Mouse (Mus musculus) small intestine, adult 2 months (tissue): ENCODE results near the gene Kazn.

Experiments used
- CTCF ChIP-seq: fragments of 200-500 bp; IDR thresholded peaks from 2 replicates; pipeline ENCODE4 v1.5.1; 2012; ENCODE audit warnings: low read depth, mild to moderate bottlenecking, control low read depth, inconsistent platforms, low read length, moderate library complexity, mixed read lengths; ENCODE audit not compliant: insufficient replicate concordance, insufficient read length; ENCODE audit errors: extremely low read depth
- POLR2A ChIP-seq: fragments of 200-500 bp; IDR thresholded peaks from 2 replicates; pipeline ENCODE4 v1.6.1; 2012; ENCODE audit warnings: low read depth, mild to moderate bottlenecking, control low read depth, inconsistent platforms, low read length, moderate library complexity

- no peak for TF ChIP-seq CTCF
- no peak for TF ChIP-seq POLR2A
Measured at GRCm38 (mm10) chr4:142052391-142053132, 186.6 kb downstream of the Kazn start.
